Mouse (Mus musculus): Measurements from ENCODE around the gene Dlgap4. TPM values are rescaled to one million over a fixed set of nuclear protein-coding genes. Genes with fewer than 3 reads are reported as not detected.

Dlgap4 gene
- polyA plus RNA-seq, 1 experiment, result 72.1 TPM

DNA sequence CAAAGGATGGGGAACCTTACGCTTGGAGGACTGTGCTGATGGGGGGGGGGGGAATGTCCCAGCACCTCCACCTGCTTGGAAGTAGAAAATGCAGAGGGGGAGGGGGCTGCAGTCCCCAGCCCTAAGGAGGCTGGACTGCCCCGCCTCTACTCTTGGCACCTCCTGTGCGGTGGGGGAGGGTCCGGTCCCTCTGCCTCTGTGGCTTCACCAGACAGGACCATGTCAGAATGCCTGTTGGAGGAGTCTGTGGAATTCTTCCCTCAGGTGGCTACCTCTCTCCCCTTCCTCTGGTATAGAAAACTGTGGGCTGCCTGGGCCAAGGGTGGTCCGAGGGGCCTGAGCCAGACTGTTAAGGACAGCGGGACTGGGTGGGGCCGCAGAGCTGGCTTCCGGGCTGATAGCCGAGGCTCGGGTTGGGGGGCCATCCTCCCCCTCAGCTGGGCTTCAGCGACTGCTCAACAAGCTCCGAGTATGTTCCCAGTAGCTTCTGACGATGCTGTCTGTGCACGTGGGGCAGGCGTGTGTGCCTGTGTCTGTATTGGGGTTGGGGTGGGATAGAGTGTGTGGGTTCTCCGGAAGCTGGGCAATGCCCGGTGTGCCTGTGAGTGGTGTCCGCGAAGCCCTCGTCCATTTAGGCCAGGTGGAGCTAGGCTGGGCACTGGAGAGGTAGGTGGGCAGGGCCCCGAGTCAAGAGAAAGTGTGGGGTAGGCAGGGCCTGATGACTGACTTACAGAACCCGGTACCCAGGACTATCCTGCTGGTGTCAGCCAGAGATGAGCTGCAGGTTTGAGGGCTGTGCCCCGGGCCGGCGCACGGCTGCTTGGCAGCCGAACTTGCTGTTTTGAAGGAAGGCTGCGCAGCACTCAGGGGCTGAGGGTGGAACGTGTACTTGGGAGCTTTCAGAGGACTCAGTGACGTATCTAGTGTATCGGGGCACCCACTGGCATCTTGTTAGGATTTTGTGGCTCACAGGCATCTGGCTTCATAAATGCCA is 1.5 kb downstream of the Dlgap4 start:
- Histone ChIP-seq H3K4me3 (ENCODE audit: insufficient read depth, low read length) (no peak overlapping the region), H3K4me1 (ENCODE audit: control insufficient read depth, insufficient read depth, low read length) (no peaks in the 10 kb centered on the region), H3K27ac (ENCODE audit: insufficient read depth, low read depth, low read length) (no peak overlapping the region)
- TF ChIP-seq POLR2A (IDR thresholded peaks at IDR 0.05; ENCODE audit: borderline replicate concordance, low read depth, low read length), result no peak
- no peak for TF ChIP-seq CTCF (IDR thresholded peaks at IDR 0.05; ENCODE audit: low read depth, low read length)

DNA sequence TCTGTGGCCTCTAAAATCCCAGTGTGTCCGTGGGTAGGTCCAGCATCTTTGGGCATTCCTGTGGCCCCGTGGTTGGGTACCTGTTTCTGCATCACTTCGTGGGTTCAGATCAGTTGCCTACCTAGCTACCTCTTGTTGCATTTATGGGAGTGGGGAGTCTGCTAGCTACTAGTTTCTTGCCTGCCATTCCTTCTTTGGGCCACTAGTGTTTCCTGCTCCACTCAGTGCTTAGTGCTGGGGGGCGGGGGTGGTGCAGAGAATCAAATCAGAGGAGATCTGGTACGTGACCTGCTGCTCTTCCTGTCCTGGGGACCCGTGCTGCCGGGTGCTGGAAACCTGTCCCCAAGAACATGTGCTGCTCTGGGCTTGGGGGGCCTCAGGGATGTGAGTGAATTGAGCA is 3.0 kb downstream of the Dlgap4 start:
- Histone ChIP-seq H3K27ac (ENCODE audit: insufficient read depth, low read depth, low read length) (no peak overlapping the region), H3K4me1 (ENCODE audit: control insufficient read depth, insufficient read depth, low read length) (no peaks in the 10 kb centered on the region), H3K4me3 (ENCODE audit: insufficient read depth, low read length) (no peak overlapping the region)

DNA sequence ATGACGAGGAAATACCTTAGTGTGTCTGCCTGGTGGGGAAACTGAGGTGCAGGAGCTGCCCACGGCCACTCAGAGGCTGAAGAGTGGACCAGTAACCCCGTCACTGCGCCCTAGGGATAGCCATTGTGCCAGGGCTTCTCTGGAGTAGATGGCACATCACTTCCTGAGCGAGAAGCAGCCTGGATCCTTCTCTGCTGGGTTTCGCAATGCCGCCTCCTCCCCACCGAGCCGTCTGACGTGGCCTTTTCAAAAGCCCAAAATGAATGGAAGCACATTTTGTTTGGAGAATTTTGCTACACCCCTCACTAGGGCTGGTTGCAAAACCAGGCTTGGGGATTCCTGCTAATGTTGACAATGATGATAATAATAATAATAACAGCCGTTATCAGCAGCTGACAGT is 4.0 kb downstream of the Dlgap4 start:
- TF ChIP-seq CTCF (IDR thresholded peaks at IDR 0.05; ENCODE audit: low read depth, low read length), result no peak
- TF ChIP-seq POLR2A (IDR thresholded peaks at IDR 0.05; ENCODE audit: borderline replicate concordance, low read depth, low read length), result no peak
- Histone ChIP-seq H3K27ac (ENCODE audit: insufficient read depth, low read depth, low read length) (no peak overlapping the region), H3K4me3 (ENCODE audit: insufficient read depth, low read length) (no peak overlapping the region), H3K4me1 (ENCODE audit: control insufficient read depth, insufficient read depth, low read length) (no peaks in the 10 kb centered on the region)

More for the DNA sequence above, 3.0 kb downstream of the Dlgap4 start:
- TF ChIP-seq CTCF (IDR thresholded peaks at IDR 0.05; ENCODE audit: low read depth, low read length) (no peak), POLR2A (IDR thresholded peaks at IDR 0.05; ENCODE audit: borderline replicate concordance, low read depth, low read length) (no peak)

DNA sequence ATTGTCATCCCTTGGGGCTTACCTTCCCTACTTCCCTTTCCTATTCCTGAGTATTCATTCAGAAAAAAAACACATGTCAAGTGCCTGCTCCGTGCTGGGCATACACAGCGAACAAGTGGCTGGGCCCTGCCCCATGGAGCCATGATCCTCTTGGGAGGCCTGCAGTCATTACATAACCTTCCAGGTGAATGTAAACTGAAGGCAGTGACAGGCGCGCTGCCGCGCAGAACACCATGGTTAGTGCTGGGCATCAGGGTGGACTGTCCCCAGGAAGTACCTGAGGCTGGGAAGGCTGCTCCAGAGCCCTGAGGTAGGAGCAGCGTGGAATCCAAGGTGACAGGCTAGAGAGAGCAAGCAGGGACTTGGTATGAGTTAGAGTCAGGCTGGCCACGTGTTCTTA is 7.4 kb downstream of the Dlgap4 start:
- H3K4me1 ChIP-seq (ENCODE audit: control insufficient read depth, insufficient read depth, low read length), result no peaks in the 10 kb centered on the region
- no peak overlapping the region for H3K27ac ChIP-seq (ENCODE audit: insufficient read depth, low read depth, low read length)
- H3K4me3 ChIP-seq (ENCODE audit: insufficient read depth, low read length), result no peak overlapping the region
- TF ChIP-seq POLR2A (IDR thresholded peaks at IDR 0.05; ENCODE audit: borderline replicate concordance, low read depth, low read length), result no peak
- no peak for TF ChIP-seq CTCF (IDR thresholded peaks at IDR 0.05; ENCODE audit: low read depth, low read length)

DNA sequence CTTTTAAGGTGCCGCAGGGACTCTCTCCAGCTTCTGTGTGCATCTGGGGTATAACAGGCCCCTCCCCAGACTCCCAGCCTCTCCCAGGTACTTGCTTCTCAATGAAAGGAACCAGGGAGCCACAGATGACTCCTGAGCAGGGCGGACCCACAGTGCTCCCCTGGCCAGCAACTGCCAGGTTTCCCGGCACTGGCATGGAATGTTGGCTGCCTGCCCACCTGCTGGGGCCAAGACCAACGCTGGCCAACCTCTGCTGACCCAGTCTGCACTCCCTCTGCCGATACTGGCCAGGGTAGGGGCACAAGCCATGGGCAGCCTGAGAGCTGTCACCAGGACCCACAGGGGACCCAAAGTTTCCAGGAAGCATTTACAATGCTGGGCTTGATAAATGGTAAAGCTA is 7.9 kb downstream of the Dlgap4 start:
- TF ChIP-seq CTCF (IDR thresholded peaks at IDR 0.05; ENCODE audit: low read depth, low read length) (no peak), POLR2A (IDR thresholded peaks at IDR 0.05; ENCODE audit: borderline replicate concordance, low read depth, low read length) (no peak)
- Histone ChIP-seq H3K4me3 (ENCODE audit: insufficient read depth, low read length) (no peak overlapping the region), H3K27ac (ENCODE audit: insufficient read depth, low read depth, low read length) (no peak overlapping the region), H3K4me1 (ENCODE audit: control insufficient read depth, insufficient read depth, low read length) (no peaks in the 10 kb centered on the region)

DNA sequence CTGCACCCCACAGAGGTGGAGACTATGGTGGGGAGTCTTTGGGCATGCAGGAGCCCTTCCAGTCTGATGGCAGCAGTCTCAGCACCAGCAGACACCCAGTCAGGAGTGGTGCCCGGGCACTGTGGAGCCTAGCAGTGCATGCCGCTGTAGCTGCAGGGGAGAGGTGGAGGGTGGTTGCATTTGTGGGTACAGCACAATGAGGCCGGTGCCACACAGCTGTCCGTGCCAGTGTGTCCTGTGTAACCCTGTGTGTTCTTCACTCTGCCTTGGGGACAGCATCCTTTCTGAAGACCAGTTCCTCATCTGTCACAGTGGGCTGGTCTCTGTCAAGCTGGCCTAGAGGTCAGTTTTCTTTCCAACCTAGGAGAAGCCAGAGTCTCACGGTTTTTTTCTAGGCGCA is 8.7 kb downstream of the Dlgap4 start:
- TF ChIP-seq POLR2A (IDR thresholded peaks at IDR 0.05; ENCODE audit: borderline replicate concordance, low read depth, low read length) (no peak), CTCF (IDR thresholded peaks at IDR 0.05; ENCODE audit: low read depth, low read length) (no peak)
- Histone ChIP-seq H3K4me3 (ENCODE audit: insufficient read depth, low read length) (no peak overlapping the region), H3K27ac (ENCODE audit: insufficient read depth, low read depth, low read length) (no peak overlapping the region), H3K4me1 (ENCODE audit: control insufficient read depth, insufficient read depth, low read length) (no peaks in the 10 kb centered on the region)

DNA sequence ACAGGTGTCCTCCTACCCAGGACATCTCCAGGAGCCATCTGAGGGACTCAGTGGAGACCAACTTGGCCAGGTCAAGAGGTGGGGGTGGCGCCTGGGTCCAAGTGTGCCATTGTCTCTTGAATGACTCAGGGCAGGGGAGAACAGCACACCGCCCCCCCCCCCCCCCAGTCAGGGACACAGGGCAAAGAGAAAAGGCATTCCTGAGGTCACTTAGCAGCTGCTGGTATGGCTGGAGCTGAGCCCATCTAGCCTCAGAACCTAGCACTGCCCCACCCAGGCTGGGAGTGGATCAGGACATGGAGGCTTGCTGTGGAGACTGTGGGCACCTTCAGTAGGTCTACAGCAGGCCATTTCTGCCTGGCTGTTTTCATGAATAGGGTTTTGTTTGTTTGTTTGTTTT is 9.7 kb downstream of the Dlgap4 start:
- H3K4me3 ChIP-seq (ENCODE audit: insufficient read depth, low read length), result no peak overlapping the region
- TF ChIP-seq CTCF (IDR thresholded peaks at IDR 0.05; ENCODE audit: low read depth, low read length) (no peak), POLR2A (IDR thresholded peaks at IDR 0.05; ENCODE audit: borderline replicate concordance, low read depth, low read length) (no peak)
- no peak overlapping the region for H3K27ac ChIP-seq (ENCODE audit: insufficient read depth, low read depth, low read length)
- H3K4me1 ChIP-seq (ENCODE audit: control insufficient read depth, insufficient read depth, low read length), result no peaks in the 10 kb centered on the region

DNA sequence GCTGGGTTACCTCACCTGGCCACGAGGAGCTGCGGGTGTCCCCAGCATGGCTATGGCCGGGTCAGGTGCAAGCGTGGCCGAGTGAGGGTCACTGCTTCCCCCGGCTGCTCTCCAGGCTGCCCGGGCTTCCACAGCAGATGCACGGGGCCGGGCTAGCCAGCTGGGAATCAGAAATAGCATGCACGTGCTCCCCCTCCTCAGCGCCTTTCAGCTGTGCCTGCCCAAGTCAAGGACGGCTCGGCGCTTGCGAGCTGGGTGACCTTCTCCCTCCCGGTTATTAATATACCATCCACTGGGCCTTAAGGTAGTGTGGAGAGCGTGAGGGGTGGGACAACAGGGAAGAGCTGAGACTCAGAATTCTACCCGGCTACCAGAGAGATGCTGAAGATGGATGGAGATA is 11.8 kb downstream of the Dlgap4 start:
- no peaks in the 10 kb centered on the region for H3K4me1 ChIP-seq (ENCODE audit: control insufficient read depth, insufficient read depth, low read length)
- no peak overlapping the region for H3K27ac ChIP-seq (ENCODE audit: insufficient read depth, low read depth, low read length)
- TF ChIP-seq CTCF (IDR thresholded peaks at IDR 0.05; ENCODE audit: low read depth, low read length), result no peak
- TF ChIP-seq POLR2A (IDR thresholded peaks at IDR 0.05; ENCODE audit: borderline replicate concordance, low read depth, low read length), result no peak
- no peak overlapping the region for H3K4me3 ChIP-seq (ENCODE audit: insufficient read depth, low read length)

DNA sequence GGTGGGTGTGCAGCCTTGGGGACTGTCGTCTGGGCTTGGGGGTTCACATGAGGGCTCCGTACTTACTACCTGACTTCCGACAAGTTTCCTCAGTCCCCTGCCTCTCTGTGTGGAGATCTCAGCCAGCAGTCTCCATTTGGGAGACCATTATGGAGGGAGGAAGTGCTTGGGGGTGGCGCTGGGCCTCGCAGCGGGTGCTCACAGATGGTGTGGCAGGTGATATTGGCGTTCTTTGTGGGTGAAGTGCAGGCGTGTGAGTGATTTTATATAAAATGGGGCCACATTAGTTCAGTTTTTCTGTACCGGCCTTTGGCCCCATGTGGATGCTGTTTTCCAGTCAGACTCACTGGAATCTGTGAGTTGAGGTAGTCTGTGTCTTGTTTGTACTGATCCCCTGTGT is 12.6 kb downstream of the Dlgap4 start:
- TF ChIP-seq POLR2A (IDR thresholded peaks at IDR 0.05; ENCODE audit: borderline replicate concordance, low read depth, low read length), result no peak
- TF ChIP-seq CTCF (IDR thresholded peaks at IDR 0.05; ENCODE audit: low read depth, low read length), result no peak

DNA sequence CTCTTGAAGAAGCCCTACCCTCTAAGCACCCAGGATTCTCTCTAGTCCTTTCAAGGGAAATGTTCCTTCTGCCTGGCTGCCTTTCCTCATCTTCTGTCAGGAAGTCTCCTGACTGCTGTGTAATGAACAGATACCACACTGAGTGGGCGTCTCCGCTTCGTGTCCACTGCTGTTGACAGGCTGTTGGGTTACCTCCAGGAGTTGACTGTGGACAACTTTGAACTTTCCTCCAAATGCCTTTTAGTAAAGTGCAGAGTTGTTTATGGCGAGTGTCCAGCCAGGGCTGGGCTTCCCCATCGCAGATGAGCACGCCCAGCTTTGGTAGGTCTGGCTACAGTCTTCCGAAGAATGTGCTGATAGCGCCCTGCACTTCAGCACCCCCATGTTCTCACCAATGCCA is 13.0 kb downstream of the Dlgap4 start:
- H3K4me1 ChIP-seq (ENCODE audit: control insufficient read depth, insufficient read depth, low read length), result no peaks in the 10 kb centered on the region
- TF ChIP-seq CTCF (IDR thresholded peaks at IDR 0.05; ENCODE audit: low read depth, low read length) (no peak), POLR2A (IDR thresholded peaks at IDR 0.05; ENCODE audit: borderline replicate concordance, low read depth, low read length) (no peak)

More for the DNA sequence above, 12.6 kb downstream of the Dlgap4 start:
- Histone ChIP-seq H3K27ac (ENCODE audit: insufficient read depth, low read depth, low read length) (no peak overlapping the region), H3K4me3 (ENCODE audit: insufficient read depth, low read length) (no peak overlapping the region), H3K4me1 (ENCODE audit: control insufficient read depth, insufficient read depth, low read length) (no peaks in the 10 kb centered on the region)

More for the DNA sequence above, 13.0 kb downstream of the Dlgap4 start:
- Histone ChIP-seq H3K4me3 (ENCODE audit: insufficient read depth, low read length) (no peak overlapping the region), H3K27ac (ENCODE audit: insufficient read depth, low read depth, low read length) (no peak overlapping the region)
